Mouse (Mus musculus): ENCODE results near the gene Qrfp. TPM values are rescaled to one million over a fixed set of nuclear protein-coding genes. Genes with fewer than 3 reads are reported as not detected.

Gene Qrfp
- not detected for total RNA-seq (2021)

DNA sequence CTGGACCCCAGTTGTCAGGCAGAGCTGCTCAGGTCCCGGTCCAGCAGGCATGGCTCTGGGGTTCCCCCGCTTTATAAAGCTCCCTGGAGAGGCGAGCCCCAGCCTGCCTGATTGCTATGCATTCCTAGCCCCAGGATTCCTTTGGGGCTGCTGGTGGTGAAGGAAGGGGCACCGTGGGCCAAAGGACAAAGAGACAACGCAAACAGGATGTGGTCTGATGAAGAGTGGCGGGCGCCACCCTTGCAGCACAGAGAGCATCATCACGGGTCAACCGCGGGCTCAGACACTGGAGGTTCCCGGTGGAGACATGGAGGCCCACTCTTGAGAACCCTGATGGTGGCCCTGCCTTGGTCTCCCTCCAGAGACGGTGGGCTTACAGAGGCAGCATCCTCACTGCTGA lies at the start of gene Qrfp:
Gene Qrfp, minus strand, starts transcription at position 137 of the 400 bp plus-strand sequence.
- intact Hi-C loops (cut with DNase I), result loop anchor here (5.0 kb wide), 1 partner anchor 102 kb away; no protein-coding TSS in a partner anchor
- no peak for DNase-seq (ENCODE audit: low spot score)

GRCm38 (mm10) chr2:31858500-31858899 lies 48.1 kb upstream of the Qrfp start:
- intact Hi-C loops (cut with DNase I), result no loop called here
- DNase-seq (ENCODE audit: low spot score), result no peak

DNA sequence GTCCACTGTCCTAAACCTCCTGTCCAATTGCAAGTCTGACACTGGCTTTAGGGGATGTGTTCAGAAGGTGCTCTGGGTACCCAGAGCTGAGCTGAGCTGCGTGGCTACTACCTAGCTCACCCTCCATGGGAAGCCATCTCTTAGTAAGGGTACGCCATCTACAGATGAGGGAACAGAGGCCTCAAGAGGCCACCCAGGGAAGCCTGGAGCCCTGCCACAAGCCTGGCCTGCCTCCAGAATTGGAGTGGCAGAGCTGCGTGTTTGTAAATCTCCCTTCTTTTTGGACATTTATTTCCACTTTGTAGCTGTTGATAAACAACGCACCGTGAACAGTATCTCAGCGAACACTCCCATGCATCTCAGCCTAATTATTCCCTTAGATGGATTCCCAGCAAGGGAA lies 46.8 kb upstream of the Qrfp start:
- intact Hi-C loops (cut with DNase I), result no loop called here
- no peak for DNase-seq (ENCODE audit: low spot score)

- intact Hi-C loops (cut with DNase I), result no loop called here
- DNase-seq (ENCODE audit: low spot score), result no peak
Measured at GRCm38 (mm10) chr2:31855991-31856390, 45.6 kb upstream of the Qrfp start.

- DNase-seq (ENCODE audit: low spot score), result no peak
- intact Hi-C loops (cut with DNase I), result no loop called here
Measured at GRCm38 (mm10) chr2:31850141-31850540, 39.8 kb upstream of the Qrfp start.

- no peak for DNase-seq (ENCODE audit: low spot score)
- intact Hi-C loops (cut with DNase I), result loop anchor here (5.0 kb wide), 1 partner anchor 161 kb away; the partner anchor contains the start of gene Abl1
Measured at GRCm38 (mm10) chr2:31847908-31848307, 37.5 kb upstream of the Qrfp start.

GRCm38 (mm10) chr2:31846692-31847660 lies 36.6 kb upstream of the Qrfp start:
- DNase-seq (ENCODE audit: low spot score), result no peak
- intact Hi-C loops (cut with DNase I), result loop anchor here (5.0 kb wide), 1 partner anchor 160 kb away; the partner anchor contains the start of gene Abl1

GRCm38 (mm10) chr2:31845896-31846691 lies 35.7 kb upstream of the Qrfp start, which contains the start of gene Fibcd1:
Gene Fibcd1, minus strand, starts transcription at chr2:31846005.
- intact Hi-C loops (cut with DNase I), result loop anchor here (5.0 kb wide), 1 partner anchor 159 kb away; the partner anchor contains the start of gene Abl1

DNA sequence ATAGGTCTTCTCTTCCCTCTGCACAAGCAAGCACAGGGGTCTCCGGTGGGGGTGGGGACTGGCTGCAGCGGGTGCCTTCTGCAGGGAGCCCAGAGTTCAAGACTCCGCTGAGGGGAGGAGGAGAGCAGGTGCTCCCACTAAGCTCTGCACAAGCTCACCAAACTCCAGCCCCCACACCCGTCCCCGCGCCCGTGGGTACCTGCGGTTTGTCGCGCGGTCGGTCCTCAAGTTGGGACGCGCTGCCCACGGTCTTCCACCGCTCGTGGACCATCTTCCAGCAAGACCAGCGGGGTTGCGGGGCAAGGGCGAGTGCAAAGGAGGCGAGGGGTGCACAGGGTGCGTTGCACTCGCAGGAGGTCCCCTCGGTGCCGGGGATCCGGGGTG lies 35.1 kb upstream of the Qrfp start:
- intact Hi-C loops (cut with DNase I), result loop anchor here (5.0 kb wide), 1 partner anchor 158 kb away; the partner anchor contains the start of gene Abl1
- no peak for DNase-seq (ENCODE audit: low spot score)

More at GRCm38 (mm10) chr2:31845896-31846691, 35.7 kb upstream of the Qrfp start, which contains the start of gene Fibcd1:
- no peak for DNase-seq (ENCODE audit: low spot score)

- no peak for DNase-seq (ENCODE audit: low spot score)
- intact Hi-C loops (cut with DNase I), result loop anchor here (5.0 kb wide), 1 partner anchor 157 kb away; the partner anchor contains the start of gene Abl1
Measured at GRCm38 (mm10) chr2:31844729-31845136, 34.4 kb upstream of the Qrfp start.

GRCm38 (mm10) chr2:31838868-31839267 lies 28.5 kb upstream of the Qrfp start:
- DNase-seq (ENCODE audit: low spot score), result no peak
- intact Hi-C loops (cut with DNase I), result no loop called here

DNA sequence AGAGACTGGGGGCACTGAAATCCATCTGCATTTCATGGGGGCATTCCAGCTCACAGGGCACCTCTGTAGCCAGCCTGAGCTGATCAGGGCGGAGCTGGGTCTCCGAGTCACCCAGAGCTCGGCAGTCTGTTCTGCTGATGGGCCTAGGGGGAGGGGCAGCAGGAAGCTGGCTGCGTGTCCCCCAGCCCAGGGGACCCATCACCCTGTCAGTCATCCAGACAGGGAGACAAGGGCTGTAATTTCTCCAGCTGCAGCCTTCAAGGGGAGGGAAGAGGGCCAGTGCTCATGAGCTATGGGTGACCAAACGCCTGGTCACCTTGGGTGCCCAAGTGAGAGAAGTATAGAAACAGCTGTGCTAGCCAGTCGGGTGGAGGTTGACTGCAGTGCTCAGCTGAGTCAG lies 26.6 kb upstream of the Qrfp start:
- DNase-seq (ENCODE audit: low spot score), result no peak
- intact Hi-C loops (cut with DNase I), result no loop called here

DNA sequence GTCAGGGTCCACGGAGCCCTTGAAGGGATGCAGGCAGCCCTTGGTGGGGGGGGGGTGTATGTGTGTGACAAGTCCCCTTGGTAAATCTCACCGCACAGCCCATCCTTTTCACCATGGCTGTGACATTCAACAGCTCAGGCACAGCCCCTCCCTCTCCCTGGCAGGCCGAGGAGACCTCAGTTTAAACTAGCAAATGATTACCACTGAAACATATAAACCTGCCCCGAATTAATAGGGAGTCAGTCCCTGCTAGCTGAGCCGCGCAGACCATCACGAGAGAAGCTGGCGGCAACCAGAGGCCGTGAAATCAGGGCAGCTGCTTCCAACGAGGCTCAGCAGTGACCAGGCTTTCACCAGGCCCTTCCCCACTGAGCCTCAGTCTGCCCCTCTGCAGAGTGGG lies 25.7 kb upstream of the Qrfp start:
- no peak for DNase-seq (ENCODE audit: low spot score)
- intact Hi-C loops (cut with DNase I), result no loop called here

DNA sequence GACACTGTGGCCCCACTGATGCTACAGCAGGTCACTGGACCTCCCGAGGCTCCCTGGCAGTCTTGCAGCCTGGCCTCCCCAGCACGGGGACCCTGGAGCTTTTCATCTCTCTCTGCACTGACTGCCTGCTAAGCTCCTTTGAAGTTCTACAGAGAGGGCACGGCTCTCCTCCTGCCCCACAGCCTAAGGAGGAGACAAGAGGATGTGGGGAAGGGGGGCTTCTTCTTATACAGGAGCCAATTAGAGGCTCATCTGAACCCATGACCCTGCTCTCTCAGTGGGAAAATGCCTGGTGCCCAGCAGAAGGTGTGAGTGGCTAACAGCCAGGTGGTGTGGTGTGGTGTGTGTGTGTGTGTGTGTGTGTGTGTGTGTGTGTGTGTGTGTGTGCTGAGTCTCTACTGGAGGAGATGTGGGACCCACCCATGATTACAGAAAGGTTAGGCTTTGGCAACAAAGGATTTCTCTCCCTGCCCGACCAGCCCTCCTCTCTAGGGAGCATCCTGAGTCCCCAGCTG lies 18.0 kb upstream of the Qrfp start:
- intact Hi-C loops (cut with DNase I), result no loop called here
- no peak for DNase-seq (ENCODE audit: low spot score)

- DNase-seq (ENCODE audit: low spot score), result no peak
- intact Hi-C loops (cut with DNase I), result no loop called here
Measured at GRCm38 (mm10) chr2:31827877-31828276, 17.5 kb upstream of the Qrfp start.

DNA sequence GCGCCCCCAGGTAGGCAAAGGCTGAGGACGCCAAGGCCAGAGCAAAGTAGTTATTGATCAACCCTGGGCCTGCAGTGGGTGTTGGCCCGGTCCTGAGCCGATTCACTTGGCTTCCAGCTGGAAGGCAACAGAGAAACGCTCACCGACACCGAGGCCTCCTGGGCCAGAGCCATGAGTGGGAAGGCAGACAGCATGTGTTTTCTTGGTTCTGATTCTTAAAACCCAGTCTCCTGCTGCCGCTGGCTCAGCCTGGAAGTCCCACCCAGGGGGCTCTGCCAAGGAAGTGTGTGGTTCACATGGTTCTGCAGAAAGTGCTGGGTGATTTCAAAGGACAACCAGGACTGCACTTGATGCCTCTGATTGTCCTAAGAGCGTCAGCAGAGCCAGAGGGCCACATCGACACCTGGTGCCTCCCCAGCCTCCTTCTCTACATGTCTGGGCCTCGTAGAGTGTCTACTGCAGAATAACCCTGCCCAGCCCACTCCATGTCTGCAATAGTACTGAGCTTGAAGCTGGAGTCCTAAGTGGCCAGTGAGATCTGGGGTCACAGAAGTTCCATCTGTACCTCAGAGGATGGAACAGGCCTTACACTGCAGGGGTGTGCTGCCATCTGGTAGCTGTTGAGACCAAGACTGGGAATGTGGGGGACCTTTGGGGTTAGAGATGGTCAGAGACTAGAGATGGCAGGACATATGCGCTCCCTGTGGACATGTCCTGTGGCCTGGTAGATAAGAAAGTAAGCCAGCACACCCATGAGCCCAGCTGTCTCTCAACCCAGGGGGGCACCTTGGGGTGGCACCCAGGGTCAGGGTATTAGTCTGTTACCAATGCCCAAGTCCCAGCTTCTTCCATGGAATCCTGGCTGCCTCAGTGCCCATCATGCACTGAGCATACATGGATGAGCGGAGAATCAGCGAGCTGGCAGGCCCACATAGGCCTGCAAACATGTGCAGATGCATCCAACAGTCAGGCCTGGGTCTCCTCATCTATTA lies 16.0 kb upstream of the Qrfp start:
- intact Hi-C loops (cut with DNase I), result no loop called here
- DNase-seq (ENCODE audit: low spot score), result no peak

- intact Hi-C loops (cut with DNase I), result no loop called here
- no peak for DNase-seq (ENCODE audit: low spot score)
Measured at GRCm38 (mm10) chr2:31825469-31825911, 15.1 kb upstream of the Qrfp start.

GRCm38 (mm10) chr2:31823933-31824730 lies 13.8 kb upstream of the Qrfp start:
- intact Hi-C loops (cut with DNase I), result no loop called here

More at GRCm38 (mm10) chr2:31823933-31824730, 13.8 kb upstream of the Qrfp start:
- DNase-seq (ENCODE audit: low spot score), result no peak
